Mouse (Mus musculus) layer of hippocampus, adult 9-10 months (tissue): ENCODE data around the gene Arg1.

Experiments
- DNase-seq: peaks from one replicate; pipeline ENCODE4 v3.0.0; 2022; ENCODE audit warnings: low spot score

Gene Arg1

GRCm38 (mm10) chr10:24926962-24927720 is at the start of gene Arg1:
Gene Arg1, minus strand, starts transcription at chr10:24927484.
- DNase-seq = no peak

- no peak for DNase-seq
Observed at GRCm38 (mm10) chr10:24973845-24974514, 46.7 kb upstream of the Arg1 start.

GRCm38 (mm10) chr10:24973385-24973784 is 46.1 kb upstream of the Arg1 start:
- DNase-seq = no peak

- no peak for DNase-seq
Observed at GRCm38 (mm10) chr10:24972923-24973322, 45.6 kb upstream of the Arg1 start.

GRCm38 (mm10) chr10:24965821-24966550 is 38.7 kb upstream of the Arg1 start:
- DNase-seq = no peak

GRCm38 (mm10) chr10:24961889-24962288 is 34.6 kb upstream of the Arg1 start:
- no peak for DNase-seq

GRCm38 (mm10) chr10:24961112-24961511 is 33.8 kb upstream of the Arg1 start:
- peak; percentile 82 for DNase-seq

GRCm38 (mm10) chr10:24959043-24959916 is 32.0 kb upstream of the Arg1 start:
- no peak for DNase-seq

- no peak for DNase-seq
Observed at GRCm38 (mm10) chr10:24958280-24959042, 31.2 kb upstream of the Arg1 start.

- DNase-seq = no peak
Observed at GRCm38 (mm10) chr10:24953876-24954275, 26.6 kb upstream of the Arg1 start.

- no peak for DNase-seq
Observed at GRCm38 (mm10) chr10:24952549-24952948, 25.3 kb upstream of the Arg1 start.

GRCm38 (mm10) chr10:24951575-24951974 is 24.3 kb upstream of the Arg1 start:
- DNase-seq = no peak

- DNase-seq = no peak
Observed at GRCm38 (mm10) chr10:24950223-24950622, 22.9 kb upstream of the Arg1 start.

GRCm38 (mm10) chr10:24948278-24948677 is 21.0 kb upstream of the Arg1 start:
- no peak for DNase-seq

- DNase-seq = no peak
Observed at GRCm38 (mm10) chr10:24947871-24948270, 20.6 kb upstream of the Arg1 start.

GRCm38 (mm10) chr10:24930143-24930542 is 2.9 kb upstream of the Arg1 start:
- no peak for DNase-seq

GRCm38 (mm10) chr10:24928072-24928471 is 788 bp upstream of the Arg1 start:
- no peak for DNase-seq

- DNase-seq = no peak
Observed at GRCm38 (mm10) chr10:24926380-24926779, 904 bp downstream of the Arg1 start.

- DNase-seq = no peak
Observed at GRCm38 (mm10) chr10:24924296-24924695, 3.0 kb downstream of the Arg1 start.

GRCm38 (mm10) chr10:24922977-24923376 is 4.3 kb downstream of the Arg1 start:
- no peak for DNase-seq

GRCm38 (mm10) chr10:24915486-24915885 is 11.8 kb downstream of the Arg1 start:
- DNase-seq = no peak
